Mouse (Mus musculus): ENCODE measurements around the gene Sh2d7.

The Sh2d7 gene

GRCm38 (mm10) chr9:54538684-54539083 lies at the start of gene Sh2d7:
Gene Sh2d7, plus strand, starts transcription at chr9:54538984.
- ATAC-seq (ENCODE audit: low TSS enrichment) = no peak

DNA sequence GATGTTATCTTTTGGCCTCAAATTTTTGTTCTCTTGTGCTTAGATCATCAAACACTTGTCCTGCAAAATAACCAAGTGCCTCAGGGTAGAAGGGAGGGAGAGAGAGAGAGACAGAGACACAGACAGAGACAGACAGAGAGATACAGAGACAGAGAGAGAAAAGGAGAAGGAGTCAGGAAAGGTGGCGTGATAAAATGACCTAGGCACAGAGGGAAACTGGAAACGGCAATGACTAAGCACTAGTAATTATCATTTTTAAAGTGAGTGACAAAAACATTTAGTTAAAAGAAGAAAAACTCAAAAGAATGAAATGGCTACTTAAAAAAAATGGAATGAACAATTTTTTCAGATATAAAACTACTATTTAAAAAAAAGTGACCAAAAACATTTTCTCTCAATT lies 49.2 kb upstream of the Sh2d7 start:
- no peak for ATAC-seq (ENCODE audit: low TSS enrichment)

GRCm38 (mm10) chr9:54490431-54490830 lies 48.4 kb upstream of the Sh2d7 start:
- no peak for ATAC-seq (ENCODE audit: low TSS enrichment)

GRCm38 (mm10) chr9:54499291-54499690 lies 39.5 kb upstream of the Sh2d7 start:
- no peak for ATAC-seq (ENCODE audit: low TSS enrichment)

- no peak for ATAC-seq (ENCODE audit: low TSS enrichment)
Observed at GRCm38 (mm10) chr9:54499791-54500190, 39.0 kb upstream of the Sh2d7 start.

DNA sequence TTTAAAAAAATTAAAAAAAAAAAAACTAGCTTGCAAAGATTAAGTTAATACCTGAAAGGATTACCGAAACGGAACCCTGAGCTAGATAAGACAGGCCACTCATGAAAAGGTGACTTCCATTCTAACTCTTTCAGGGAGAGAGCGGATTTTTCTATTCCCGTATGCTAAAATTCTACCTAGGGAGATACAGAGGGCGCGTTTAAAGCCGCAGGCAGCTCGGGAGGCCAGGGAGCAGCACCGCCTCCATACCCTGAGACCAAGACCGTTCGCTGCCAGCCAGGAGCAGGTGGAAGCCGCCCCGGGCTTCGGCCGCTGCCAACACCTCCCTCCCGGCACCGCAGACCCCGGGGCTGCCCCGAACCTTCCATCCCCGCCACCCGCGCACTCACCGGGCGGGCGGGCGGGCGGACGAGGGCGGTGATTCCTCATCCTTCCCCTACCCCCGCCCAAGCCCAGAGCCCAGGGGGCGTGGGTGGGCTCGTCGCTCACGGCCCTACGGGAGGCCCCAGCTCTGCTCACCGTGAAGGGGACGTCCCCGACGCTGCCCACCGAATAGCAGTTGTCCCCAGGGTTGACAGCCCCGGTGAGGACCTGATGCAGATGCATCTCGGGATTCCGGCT lies 37.8 kb upstream of the Sh2d7 start:
- ATAC-seq (ENCODE audit: low TSS enrichment) = peak; percentile 6; the same call in 1 of the 2 replicates

DNA sequence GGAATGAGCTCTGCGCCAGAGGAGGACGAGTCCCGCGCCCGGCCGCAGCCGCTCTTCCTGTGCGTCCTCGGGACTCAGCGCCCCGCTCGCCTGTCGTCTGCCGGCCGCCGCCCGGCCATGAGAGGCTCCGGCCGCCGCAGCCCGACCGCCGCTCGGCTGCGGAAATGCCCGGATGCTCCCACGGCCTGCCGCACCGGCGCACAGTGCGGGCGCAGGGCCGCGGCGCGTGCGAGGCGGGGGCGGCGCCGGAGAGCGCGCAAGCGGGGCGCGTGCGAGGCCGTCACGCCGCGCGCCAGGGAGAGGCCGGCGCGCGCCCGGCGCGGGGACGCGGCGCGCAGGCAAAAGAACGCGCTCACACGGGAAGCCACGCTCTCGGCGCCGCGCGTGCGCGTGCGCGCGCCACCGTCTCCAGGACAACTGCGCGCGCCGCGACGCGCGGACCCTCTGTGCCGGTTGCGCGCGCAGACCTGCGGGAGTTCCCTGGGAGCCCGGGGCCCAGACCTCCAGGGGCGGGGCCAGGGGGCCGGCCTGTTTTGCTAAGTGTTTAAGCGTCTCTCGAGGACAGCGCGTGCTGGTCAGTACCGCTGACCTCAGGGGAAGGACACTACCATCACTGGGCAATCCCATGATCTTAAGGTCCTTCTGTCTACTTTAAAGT lies 37.2 kb upstream of the Sh2d7 start, which contains the start of gene Dmxl2:
Dmxl2 (minus strand) TSS at position 174 of the 658 bp plus-strand sequence.
- peak; percentile 86 for ATAC-seq (ENCODE audit: low TSS enrichment)

GRCm38 (mm10) chr9:54502111-54502495 lies 36.7 kb upstream of the Sh2d7 start:
- ATAC-seq (ENCODE audit: low TSS enrichment) = no peak

- no peak for ATAC-seq (ENCODE audit: low TSS enrichment)
Observed at GRCm38 (mm10) chr9:54502873-54503272, 35.9 kb upstream of the Sh2d7 start.

GRCm38 (mm10) chr9:54515991-54516390 lies 22.8 kb upstream of the Sh2d7 start:
- no peak for ATAC-seq (ENCODE audit: low TSS enrichment)

- ATAC-seq (ENCODE audit: low TSS enrichment) = peak; percentile 99
Observed at GRCm38 (mm10) chr9:54518921-54519320, 19.9 kb upstream of the Sh2d7 start.

GRCm38 (mm10) chr9:54520286-54520685 lies 18.5 kb upstream of the Sh2d7 start:
- ATAC-seq (ENCODE audit: low TSS enrichment) = no peak

DNA sequence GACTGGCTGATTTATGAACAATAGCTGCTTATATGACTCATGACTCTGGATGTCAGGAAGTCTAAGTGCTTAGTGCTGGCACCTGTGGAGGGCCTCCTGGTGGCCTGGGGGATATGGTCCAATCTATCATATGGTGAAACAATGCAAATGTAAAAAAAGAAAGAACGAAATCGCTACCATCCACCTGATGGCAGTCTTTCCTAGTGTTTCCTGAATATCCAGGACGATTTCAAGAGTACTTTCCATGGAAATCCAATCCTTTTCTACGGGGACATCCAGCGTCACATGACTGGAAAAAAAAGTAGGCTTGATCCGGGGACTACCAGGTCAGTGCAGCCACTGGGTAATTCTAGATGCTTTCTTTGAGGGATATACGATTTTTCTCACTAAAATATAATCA lies 11.1 kb upstream of the Sh2d7 start:
- peak; percentile 53 for ATAC-seq (ENCODE audit: low TSS enrichment)

- no peak for ATAC-seq (ENCODE audit: low TSS enrichment)
Observed at GRCm38 (mm10) chr9:54529950-54530349, 8.8 kb upstream of the Sh2d7 start.

DNA sequence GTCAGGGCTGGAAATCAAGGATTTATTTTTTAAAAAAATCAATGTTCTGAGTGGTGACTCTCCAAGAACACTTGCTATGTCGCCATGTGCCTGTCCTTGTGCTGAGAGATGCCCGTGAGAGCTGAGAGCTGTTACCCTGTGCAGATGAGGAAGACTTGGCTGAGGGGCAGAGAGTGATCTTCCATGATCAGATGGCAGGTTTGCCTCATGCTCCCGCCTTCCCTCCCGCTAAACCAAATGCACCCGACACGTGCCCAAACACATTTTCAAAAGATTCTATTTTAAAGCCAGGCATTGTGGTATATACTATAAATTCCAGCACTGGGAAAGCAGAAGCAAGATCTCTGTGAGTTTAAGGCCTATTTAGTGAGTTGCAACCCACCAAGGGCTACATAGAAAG lies 7.9 kb upstream of the Sh2d7 start:
- ATAC-seq (ENCODE audit: low TSS enrichment) = 0 out of 2 replicates have a peak, but pooled peaks have one; percentile 18

GRCm38 (mm10) chr9:54531421-54531820 lies 7.4 kb upstream of the Sh2d7 start:
- ATAC-seq (ENCODE audit: low TSS enrichment) = peak; percentile 46; the same call in 1 of the 2 replicates

DNA sequence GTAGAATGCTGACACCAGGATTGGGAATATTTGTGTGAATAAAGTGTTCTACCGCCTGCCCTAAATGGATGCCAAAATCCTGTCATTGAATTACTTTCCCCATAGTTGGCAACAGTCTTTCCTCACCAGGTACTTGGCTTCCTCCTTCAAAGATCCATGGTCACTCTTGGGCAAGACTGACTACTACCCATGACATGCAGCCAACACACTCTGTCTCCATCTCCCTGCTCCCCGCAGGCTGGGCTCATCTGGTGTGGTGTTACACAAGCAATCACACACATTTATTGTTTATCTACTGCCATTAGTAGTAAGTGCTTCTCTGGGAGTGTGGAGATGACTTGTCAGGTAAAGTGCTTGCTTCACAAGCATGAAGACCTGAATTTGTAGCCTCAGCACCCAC lies 5.9 kb upstream of the Sh2d7 start:
- no peak for ATAC-seq (ENCODE audit: low TSS enrichment)

DNA sequence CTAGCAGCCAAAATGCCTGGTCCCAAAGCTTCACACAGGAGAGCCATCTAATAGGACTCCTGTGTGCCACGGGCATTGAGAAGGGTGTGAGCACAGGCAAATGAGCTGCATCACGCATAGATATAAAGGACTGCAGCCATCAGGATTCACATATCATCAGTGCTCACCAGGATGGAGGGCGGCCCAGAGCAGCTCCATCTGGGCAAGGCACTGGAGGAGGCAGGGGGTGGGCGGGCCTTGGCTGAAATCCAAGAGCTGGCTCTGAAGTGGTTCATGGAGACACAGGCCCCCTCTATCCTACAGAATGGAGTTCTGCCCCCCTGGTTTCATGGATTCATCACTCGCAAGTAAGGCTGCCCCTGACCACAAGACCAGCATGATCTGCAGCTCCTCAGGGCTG lies 4.8 kb upstream of the Sh2d7 start:
- ATAC-seq (ENCODE audit: low TSS enrichment) = peak; percentile 62

DNA sequence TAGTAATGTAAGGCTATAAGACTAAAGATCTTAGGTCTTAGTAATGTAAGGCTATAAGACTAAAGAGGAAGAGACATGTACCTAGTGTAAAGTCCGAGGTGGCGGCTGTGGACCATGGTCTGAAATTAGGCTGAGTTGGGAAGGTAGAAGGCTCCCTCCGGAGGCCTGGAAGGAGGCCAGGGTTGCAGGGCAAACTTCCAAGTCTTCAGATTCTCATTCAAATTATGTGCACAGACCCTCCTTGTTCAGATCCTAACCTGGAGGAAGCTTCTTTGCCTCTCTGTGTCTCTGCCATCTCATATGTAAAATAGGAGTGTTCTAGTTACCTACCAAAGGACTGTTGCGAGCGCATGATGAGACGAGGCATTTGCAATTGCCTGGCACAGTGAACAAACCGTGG lies 2.5 kb upstream of the Sh2d7 start:
- ATAC-seq (ENCODE audit: low TSS enrichment) = no peak

DNA sequence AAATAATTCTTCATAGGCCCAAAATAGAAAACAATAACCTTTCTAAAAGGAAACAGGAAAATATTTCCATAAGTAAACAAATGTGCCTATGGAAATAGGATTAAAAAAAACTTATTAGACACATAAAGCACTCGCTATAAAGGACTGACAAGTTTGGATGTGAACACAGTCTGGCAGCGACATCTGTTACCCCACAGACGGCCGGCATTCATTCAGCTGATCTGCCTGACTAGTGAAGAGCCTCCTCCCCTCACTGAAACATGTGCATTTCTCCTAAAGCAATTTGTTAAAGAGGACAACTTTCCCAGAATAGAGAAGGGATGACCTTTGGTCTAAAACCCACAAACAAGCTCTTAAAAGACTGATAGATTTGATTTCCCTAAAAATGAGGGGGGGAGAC lies 1.8 kb upstream of the Sh2d7 start:
- ATAC-seq (ENCODE audit: low TSS enrichment) = peak; percentile 48; the same call in 1 of the 2 replicates

DNA sequence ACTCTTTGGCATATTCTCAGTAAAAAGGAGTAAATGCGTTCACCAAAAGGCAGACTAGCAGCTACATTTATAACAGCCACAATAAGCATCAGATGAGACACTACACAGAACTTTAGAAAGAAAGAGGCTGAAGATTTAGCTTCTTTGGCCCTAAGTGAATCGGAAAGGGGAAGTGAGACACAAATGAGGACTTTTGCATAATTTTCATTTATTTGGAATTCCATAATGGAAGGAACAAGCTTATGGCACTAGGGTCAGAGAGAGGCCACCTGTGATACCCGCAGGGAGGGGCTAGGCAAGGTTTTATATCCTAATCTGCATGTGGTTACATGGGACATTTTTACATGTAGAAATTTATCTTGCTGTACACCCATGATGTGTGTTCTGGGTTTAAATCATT lies 1.3 kb upstream of the Sh2d7 start:
- no peak for ATAC-seq (ENCODE audit: low TSS enrichment)

DNA sequence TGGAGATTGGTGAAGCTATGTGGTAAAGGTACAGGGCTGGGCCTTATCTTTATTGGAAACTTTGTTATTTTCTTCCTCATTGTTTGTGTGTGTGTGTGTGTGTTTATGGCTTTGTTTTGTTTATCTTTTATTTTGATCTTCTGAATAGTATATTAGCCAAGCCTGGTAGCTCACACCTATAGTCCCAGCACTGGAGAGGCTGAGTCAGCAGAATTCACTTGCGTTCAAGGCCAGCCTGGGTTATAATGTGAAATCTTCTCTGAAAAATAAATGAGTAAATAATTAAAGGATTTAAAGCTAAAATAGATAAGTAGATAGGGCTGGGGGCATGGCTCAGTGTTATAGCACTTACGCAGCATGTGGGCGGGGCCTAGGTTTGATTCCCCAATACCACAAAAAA lies 540 bp upstream of the Sh2d7 start:
- no peak for ATAC-seq (ENCODE audit: low TSS enrichment)

- ATAC-seq (ENCODE audit: low TSS enrichment) = no peak
Observed at GRCm38 (mm10) chr9:54540801-54541200, 2.0 kb downstream of the Sh2d7 start.
